Mouse (Mus musculus) left cerebral cortex, adult 2 months (tissue): ENCODE measurements around the gene Dtd1. TPM values are rescaled to one million over a fixed set of nuclear protein-coding genes. Genes with fewer than 3 reads are reported as not detected.
A peak's percentile ranks its signal among the peaks of the same experiment; 100 is the strongest.

Experiments
- DNase-seq, 2 experiments: peaks; one replicate each; pipeline ENCODE4 v3.0.0; 2021 to 2022; ENCODE audit warnings: low spot score in 2 of 2, mixed read lengths in 1 of 2; ENCODE audit errors: extremely low spot score in 1 of 2
- H3K27ac ChIP-seq: fragments of 200-600 bp; 2 replicates; pipeline ENCODE4 v1.8.1; 2022
- H3K4me3 ChIP-seq: fragments of 200-600 bp; 2 replicates; pipeline ENCODE4 v1.8.1; 2022
- CTCF ChIP-seq: fragments of 200-600 bp; IDR thresholded peaks from 2 replicates; pipeline ENCODE4 v1.8.1; 2022; ENCODE audit warnings: antibody characterized with exemption, mild to moderate bottlenecking, moderate library complexity
- intact Hi-C: fragments of 180-260 bp; cut with DNase I; formaldehyde crosslinking; loops from one replicate; pipeline ENCODE4 v1.15.1; 2025
- microRNA-seq, 2 experiments: library from miRNA; unstranded; fragments of <30 nt; microRNA quantifications; one replicate each; pipeline ENCODE4 v1.2.0; 2021
- total RNA-seq, 2 experiments: library from RNA; stranded (reverse); gene quantifications; 2 replicates each; pipeline ENCODE4 v1.2.3; 2021

The Dtd1 gene
- total RNA-seq, 2 experiments from 2014 or later = 63.3 to 64.2 TPM

GRCm38 (mm10) chr2:144779263-144779662, 179.6 kb downstream of the Dtd1 start:
- no peak for DNase-seq
- TF ChIP-seq CTCF = no peak
- intact Hi-C loops = no loop called here
- Histone ChIP-seq H3K4me3 (no peak overlapping the region), H3K27ac (no peak overlapping the region)

- no peak overlapping the region for H3K27ac ChIP-seq
- no peak overlapping the region for H3K4me3 ChIP-seq
- TF ChIP-seq CTCF = no peak
- intact Hi-C loops = no loop called here
- DNase-seq = no peak
Observed at GRCm38 (mm10) chr2:144780731-144781130, 181.0 kb downstream of the Dtd1 start.

DNA sequence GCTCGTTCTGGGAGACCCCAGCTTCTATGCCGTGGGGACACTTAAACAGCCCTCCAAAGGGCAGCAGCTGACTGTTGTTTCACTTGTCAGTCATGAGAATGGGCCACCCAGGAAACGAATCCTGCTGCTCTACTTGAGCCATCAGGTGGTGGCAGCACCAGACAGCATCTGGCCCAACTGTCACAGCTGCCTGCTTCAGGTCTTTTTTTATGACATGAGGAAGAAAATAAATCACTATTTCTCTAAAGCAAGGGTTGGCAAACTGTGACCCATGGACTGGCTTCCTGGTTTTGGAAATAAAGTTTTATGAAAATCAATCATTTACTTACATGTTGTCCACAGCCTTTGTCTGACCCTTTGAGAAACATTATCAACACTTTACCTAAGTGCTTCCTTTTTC, 182.2 kb downstream of the Dtd1 start:
- H3K27ac ChIP-seq = no peak overlapping the region
- intact Hi-C loops = no loop called here
- DNase-seq = no peak
- TF ChIP-seq CTCF = no peak
- H3K4me3 ChIP-seq = no peak overlapping the region

DNA sequence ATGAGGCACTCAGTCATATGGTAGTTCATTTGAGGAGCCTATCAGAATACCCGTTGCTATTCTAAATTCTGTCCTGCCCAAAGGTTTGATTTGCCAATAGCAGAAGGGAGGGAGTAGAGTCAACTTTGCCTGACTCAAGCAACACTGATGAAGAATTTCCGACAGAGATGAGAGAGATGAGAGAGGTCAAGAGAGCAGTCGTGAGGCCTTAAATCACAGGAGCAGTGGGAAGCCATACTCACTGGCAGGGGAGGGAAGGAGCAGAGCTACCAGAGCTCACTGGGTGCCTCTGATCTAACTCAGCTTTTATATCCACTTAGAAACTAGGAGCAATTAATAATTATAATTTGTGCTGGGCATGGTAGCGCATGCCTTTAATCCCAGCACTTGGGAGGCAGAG, 182.8 kb downstream of the Dtd1 start:
- TF ChIP-seq CTCF = no peak
- no peak overlapping the region for H3K27ac ChIP-seq
- intact Hi-C loops = no loop called here
- no peak overlapping the region for H3K4me3 ChIP-seq
- DNase-seq = no peak

- no peak for TF ChIP-seq CTCF
- no peak overlapping the region for H3K4me3 ChIP-seq
- no peak for DNase-seq
- intact Hi-C loops = no loop called here
- H3K27ac ChIP-seq = no peak overlapping the region
Observed at GRCm38 (mm10) chr2:144783190-144783589, 183.5 kb downstream of the Dtd1 start.

GRCm38 (mm10) chr2:144783831-144784230, 184.1 kb downstream of the Dtd1 start:
- no peak overlapping the region for H3K4me3 ChIP-seq
- DNase-seq = no peak
- no peak for TF ChIP-seq CTCF
- intact Hi-C loops = no loop called here
- H3K27ac ChIP-seq = no peak overlapping the region

DNA sequence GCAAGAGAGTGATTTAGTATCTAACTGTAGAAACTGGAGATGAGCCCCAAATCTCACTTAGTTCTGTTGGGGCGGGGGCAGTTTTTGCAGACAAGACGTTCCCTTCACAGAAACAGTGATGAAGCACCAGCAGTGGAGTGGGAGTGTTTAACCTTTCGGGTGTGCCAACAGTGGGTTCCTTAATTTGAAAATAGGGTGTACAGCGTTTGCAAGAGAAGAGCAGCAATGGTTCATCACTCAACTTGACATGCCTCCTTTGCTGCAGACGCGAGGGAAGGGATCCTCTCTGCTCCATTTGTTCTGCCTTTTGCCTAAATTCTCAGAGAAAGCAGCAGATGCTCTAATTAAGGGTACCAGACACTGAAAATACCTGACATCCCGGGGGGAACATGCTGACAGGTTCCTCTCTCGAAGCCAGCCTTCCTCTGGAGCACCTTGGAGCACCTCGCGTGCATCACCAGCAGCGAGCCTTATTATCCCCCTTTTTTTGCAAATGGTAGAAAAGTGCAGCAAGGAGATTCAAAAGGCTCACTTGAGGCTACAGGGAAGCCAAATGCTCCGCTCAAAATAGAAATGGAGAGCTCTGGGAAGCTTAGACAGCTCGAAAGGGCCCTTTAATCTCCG, 192.1 kb downstream of the Dtd1 start:
- no peak for TF ChIP-seq CTCF
- peak in 1 of 2 experiments; percentile 34 for DNase-seq
- intact Hi-C loops = no loop called here
- Histone ChIP-seq H3K27ac (no peak overlapping the region), H3K4me3 (no peak overlapping the region)

DNA sequence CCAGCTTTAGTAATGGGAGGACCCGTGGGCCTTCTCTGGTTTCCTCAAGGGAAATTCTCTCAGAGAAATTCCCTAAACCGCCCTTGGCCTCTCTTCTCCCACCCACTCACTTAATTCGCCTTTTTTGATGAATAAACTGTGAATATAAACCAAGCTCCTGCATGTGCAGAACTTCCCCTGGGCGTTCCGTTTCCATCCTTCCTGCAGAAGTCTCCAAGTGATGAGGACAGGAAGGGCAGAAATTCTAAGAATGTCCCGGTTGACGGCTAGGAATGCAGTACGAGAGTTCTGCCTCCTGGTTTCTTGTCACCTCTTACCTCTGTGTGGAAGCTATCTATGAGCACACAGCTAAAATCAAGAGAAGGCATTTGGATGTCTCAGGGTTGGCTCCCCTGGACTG, 197.8 kb downstream of the Dtd1 start:
- no peak for DNase-seq
- Histone ChIP-seq H3K4me3 (no peak overlapping the region), H3K27ac (no peak overlapping the region)
- intact Hi-C loops = no loop called here
- no peak for TF ChIP-seq CTCF

- intact Hi-C loops = no loop called here
- Histone ChIP-seq H3K4me3 (no peak overlapping the region), H3K27ac (no peak overlapping the region)
- TF ChIP-seq CTCF = no peak
- DNase-seq = no peak
Observed at GRCm38 (mm10) chr2:144807766-144808754, 208.4 kb downstream of the Dtd1 start.

Small RNA genes within 50 kb of the gene (microRNA-seq; reads per million reads assigned to microRNA genes)
- 0 reads per million in 2 experiments for gene Gm24823

Other genes with a start within 250 kb of the Dtd1 start
- 10 to 100 TPM; 38.8 to 40.2 TPM for gene Kat14, start 230.9 kb upstream of the Dtd1 start, total RNA-seq
- 10 to 100 TPM in 1 of 2 experiments, 1 to 10 TPM in 1; 5.4 to 11.0 TPM for gene Pet117, start 230.9 kb upstream of the Dtd1 start, total RNA-seq
- 100 to 1,000 TPM; 171 to 174 TPM for gene Dzank1, start 72.5 kb upstream of the Dtd1 start, total RNA-seq
- gene Polr3f, start 72.2 kb upstream of the Dtd1 start, total RNA-seq = 10 to 100 TPM; 24.0 to 28.0 TPM
- gene Rbbp9, start 49.0 kb upstream of the Dtd1 start, total RNA-seq = 10 to 100 TPM; 26.1 to 26.4 TPM
- gene Sec23b, start 43.7 kb upstream of the Dtd1 start, total RNA-seq = 10 to 100 TPM; 42.6 to 45.8 TPM
- 10 to 100 TPM; 44.2 to 46.1 TPM for gene Smim26, start 5.8 kb upstream of the Dtd1 start, total RNA-seq
- gene Scp2d1, start 223.8 kb downstream of the Dtd1 start, total RNA-seq = not detected